Mouse (Mus musculus): ENCODE measurements at regions not wholly inside any gene's neighbourhood (a gene's known extent, or its start where the extent isn't known, plus 50 kb on each side); places are given as distances from the start of the nearest gene placed in this dataset.

DNA sequence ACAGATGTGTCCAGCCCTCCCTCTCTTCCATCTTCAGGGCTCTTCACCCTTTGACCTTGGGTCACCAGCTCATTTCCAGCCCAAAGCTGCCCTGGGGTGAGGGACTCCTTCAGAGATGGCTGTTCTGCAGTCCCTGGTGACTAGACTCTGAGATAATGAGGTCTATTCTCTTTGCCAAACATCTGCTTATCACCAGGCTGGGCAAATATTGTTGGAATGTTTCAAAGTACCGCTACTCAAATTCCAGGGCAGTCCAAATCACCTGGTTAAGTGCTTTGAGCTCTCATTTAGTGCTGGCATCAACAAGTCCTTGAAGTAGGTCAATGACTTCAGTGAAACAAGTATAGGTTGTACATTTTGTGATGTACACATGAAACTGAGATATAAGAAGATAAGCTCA is 57.3 kb upstream of the Zfp648 start:
- no peak for TF ChIP-seq CTCF (IDR thresholded peaks at IDR 0.05; ENCODE audit: low read depth)
- no peak for TF ChIP-seq EP300 (IDR thresholded peaks at IDR 0.05; ENCODE audit: low read depth)
